Mouse (Mus musculus) lung, adult 2 months (tissue): ENCODE measurements around the gene Olfr220. TPM values are rescaled to one million over a fixed set of nuclear protein-coding genes. Genes with fewer than 3 reads are reported as not detected.

Experiments
- DNase-seq: peaks from one replicate; pipeline ENCODE4 v3.0.0; 2022
- H3K4me1 ChIP-seq: fragments of 200-500 bp; 2 replicates; pipeline ENCODE4 v1.6.1; 2011; ENCODE audit warnings: low read length; ENCODE audit not compliant: control insufficient read depth, insufficient read depth
- H3K4me3 ChIP-seq: fragments of 200-500 bp; replicated peaks from 2 replicates; pipeline ENCODE3; 2011; ENCODE audit warnings: low read depth, mild to moderate bottlenecking, control low read depth, low read length; ENCODE audit errors: extremely low read depth
- CTCF ChIP-seq: fragments of 200-500 bp; IDR thresholded peaks from 2 replicates; pipeline ENCODE4 v1.5.1; 2011; ENCODE audit warnings: mild to moderate bottlenecking, low read length, control low read depth; ENCODE audit not compliant: insufficient read depth
- POLR2A ChIP-seq: fragments of 200-500 bp; IDR thresholded peaks from 2 replicates; pipeline ENCODE4 v1.6.1; 2011; ENCODE audit warnings: low read depth, mild to moderate bottlenecking, control low read depth, low read length, borderline replicate concordance; ENCODE audit errors: extremely low read depth
- WGBS: fragments of 180-500 bp; shearing (Covaris S2); methylation state at CpG from one replicate; pipeline ENCODE4 v1.1.7; 2018; 5-methylcytosine and 5-hydroxymethylcytosine counted together
- polyA plus RNA-seq: library from polyadenylated mRNA; depleted of rRNA; stranded (reverse); fragments of >200 nt; gene quantifications from 2 replicates; pipeline ENCODE4 v1.2.3, GENCODE M21; 2012; rRNA removed

The Olfr220 gene
- not detected in 2 replicates for polyA plus RNA-seq

DNA sequence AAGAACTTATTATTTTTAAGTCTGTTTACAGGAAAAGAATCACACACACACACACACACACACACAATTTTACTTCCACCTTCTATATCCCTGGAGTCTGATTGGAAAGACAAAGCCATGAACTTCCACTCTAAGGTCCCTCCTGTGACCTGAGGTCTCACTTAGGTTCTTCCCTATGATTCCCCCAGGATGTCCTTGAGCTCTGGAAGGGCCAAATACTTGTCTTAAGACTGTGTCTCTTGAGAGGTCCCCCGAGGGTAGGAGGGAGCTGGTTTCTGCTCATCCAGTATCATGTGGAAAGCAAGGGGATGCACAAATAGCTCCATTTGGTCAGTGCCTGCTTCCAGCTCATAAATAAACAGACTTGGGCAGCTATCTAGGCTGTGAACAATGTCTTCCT lies at the start of gene Olfr220:
Gene Olfr220, plus strand, starts transcription at position 301 of the 400 bp plus-strand sequence.
- DNase-seq, result no peak
- no peak for TF ChIP-seq CTCF
- no peak for TF ChIP-seq POLR2A
- 43% methylated on average over 1 of the region's 1 CpGs for WGBS

GRCm38 (mm10) chr1:174422959-174423358 lies 18.9 kb upstream of the Olfr220 start:
- no peaks in the 10 kb centered on the region for H3K4me1 ChIP-seq
- 66% methylated on average over 4 of the region's 4 CpGs for WGBS
- no peak for DNase-seq
- H3K4me3 ChIP-seq, result no peak overlapping the region
- TF ChIP-seq POLR2A (no peak), CTCF (no peak)

More for the DNA sequence above, at the start of gene Olfr220:
- Histone ChIP-seq H3K4me3 (no peak within 1 kb of the TSS), H3K4me1 (no peaks in the 10 kb centered on the region)

DNA sequence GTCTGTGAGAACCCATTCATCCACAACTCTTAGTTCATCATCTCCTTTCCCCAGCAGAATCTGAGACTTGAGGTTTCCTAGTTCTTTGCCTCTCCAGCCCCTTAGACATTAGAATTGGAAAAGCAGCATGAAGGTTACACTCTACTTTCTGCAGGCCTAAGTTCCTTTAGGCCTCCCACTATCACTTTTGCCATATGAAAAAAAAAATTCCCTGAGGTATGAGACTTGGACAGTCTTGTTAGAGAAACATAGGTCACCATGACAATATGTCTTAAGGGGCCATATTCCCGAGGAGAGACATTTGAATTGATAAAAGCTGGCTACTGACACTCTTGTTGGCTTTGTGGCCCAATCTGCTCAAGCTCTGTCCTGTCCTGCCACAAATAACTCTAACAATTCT lies 18.1 kb upstream of the Olfr220 start, which contains the start of gene Olfr414:
Gene Olfr414, plus strand, starts transcription at position 301 of the 400 bp plus-strand sequence.
- 41% methylated on average over 1 of the region's 1 CpGs for WGBS
- H3K4me3 ChIP-seq, result no peak within 1 kb of the TSS
- no peaks in the 10 kb centered on the region for H3K4me1 ChIP-seq
- TF ChIP-seq CTCF, result no peak
- no peak for TF ChIP-seq POLR2A
- no peak for DNase-seq

DNA sequence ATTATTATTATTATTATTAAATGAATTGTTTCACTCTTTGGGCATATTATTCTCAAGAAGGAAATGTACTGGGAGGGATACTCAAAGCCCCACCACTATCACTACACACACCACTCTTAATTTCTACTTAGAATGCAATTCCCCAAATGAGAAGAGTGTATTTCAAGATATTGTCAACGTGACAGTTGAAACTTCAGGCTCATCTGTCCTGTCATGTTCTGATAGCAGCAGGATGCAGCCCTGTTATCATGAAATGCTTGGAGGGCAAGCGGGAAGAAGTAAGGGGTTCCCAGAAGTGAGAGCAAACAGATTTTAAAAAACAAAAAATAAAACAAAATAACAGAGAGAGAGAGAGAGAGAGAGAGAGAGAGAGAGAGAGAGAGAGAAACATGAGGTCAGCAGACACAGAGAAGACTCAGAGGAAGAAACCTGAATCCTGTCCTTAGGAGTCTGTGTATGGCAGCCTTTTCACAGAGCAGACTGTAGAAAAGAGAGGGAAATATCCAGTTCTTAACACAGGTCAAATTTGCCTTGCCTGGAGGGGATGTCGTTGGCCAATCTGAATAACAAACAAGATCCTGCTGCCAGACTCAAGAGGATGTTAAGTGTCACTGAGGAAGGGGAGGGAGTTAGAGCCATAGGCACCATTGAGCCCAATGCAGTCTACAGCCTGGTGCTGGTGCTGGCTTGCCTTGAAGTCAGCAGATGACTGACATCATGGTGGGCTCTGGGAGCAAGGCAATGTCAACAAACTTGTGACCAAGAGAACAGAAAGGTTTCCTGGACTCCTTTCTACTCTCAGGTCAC lies 15.5 kb upstream of the Olfr220 start:
- H3K4me1 ChIP-seq, result no peaks in the 10 kb centered on the region
- 44% methylated on average over 3 of the region's 3 CpGs for WGBS
- H3K4me3 ChIP-seq, result no peak overlapping the region
- TF ChIP-seq CTCF, result no peak
- DNase-seq, result no peak

DNA sequence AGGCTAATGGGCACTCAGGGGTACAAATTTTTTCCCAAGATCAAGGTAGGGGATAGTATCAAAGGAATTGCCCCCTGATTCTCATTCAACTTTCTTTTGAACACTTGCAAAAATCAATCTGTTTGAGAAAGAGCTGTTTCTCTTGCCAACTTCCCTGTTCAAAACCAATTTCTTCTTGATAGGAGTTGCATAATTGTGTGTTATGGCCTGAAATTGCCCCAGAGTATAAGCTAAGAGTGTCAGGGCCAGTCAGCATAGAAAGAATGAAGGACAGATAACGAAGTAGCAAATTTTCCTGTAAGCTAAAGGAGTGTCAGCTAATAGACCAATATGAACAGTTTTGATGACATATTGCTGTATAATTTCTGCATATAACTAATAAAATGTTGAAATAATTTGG lies 14.5 kb upstream of the Olfr220 start:
- 72% methylated on average over 1 of the region's 1 CpGs for WGBS
- H3K4me3 ChIP-seq, result no peak overlapping the region
- no peak for DNase-seq
- TF ChIP-seq POLR2A (no peak), CTCF (no peak)
- H3K4me1 ChIP-seq, result no peaks in the 10 kb centered on the region

GRCm38 (mm10) chr1:174428407-174428806 lies 13.5 kb upstream of the Olfr220 start:
- DNase-seq, result no peak
- no peaks in the 10 kb centered on the region for H3K4me1 ChIP-seq
- TF ChIP-seq POLR2A (no peak), CTCF (no peak)
- H3K4me3 ChIP-seq, result no peak overlapping the region
- WGBS, result 84% methylated on average over 2 of the region's 2 CpGs

- no peak for DNase-seq
- WGBS, result 32% methylated on average over 1 of the region's 1 CpGs
- Histone ChIP-seq H3K4me3 (no peak overlapping the region), H3K4me1 (no peaks in the 10 kb centered on the region)
- TF ChIP-seq CTCF (no peak), POLR2A (no peak)
Measured at GRCm38 (mm10) chr1:174434121-174434520, 7.8 kb upstream of the Olfr220 start.

- no peak for DNase-seq
- Histone ChIP-seq H3K4me1 (no peaks in the 10 kb centered on the region), H3K4me3 (no peak overlapping the region)
- 76% methylated on average over 2 of the region's 2 CpGs for WGBS
- TF ChIP-seq CTCF (no peak), POLR2A (no peak)
Measured at GRCm38 (mm10) chr1:174455100-174455499, 13.2 kb downstream of the Olfr220 start.

DNA sequence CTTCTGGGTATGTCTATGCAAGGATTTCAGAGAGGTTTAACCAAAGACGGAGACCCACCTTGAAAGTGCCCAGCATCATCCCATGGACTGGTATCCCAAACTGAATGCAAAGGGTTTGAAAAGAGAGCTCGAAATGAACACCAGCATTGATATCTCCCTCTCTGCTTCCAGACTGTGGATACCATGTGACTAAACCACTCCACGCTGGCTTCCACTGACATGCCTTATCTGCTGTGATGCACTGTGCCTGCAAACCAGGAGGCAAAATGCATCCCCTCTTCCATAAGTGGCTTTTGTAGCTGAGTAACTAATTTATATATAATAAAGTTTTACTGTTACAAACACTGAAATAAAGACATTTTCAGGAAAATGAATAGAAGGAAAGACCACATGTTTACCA lies 23.5 kb downstream of the Olfr220 start:
- no peak for DNase-seq
- WGBS, result 77% methylated on average over 3 of the region's 3 CpGs
- no peaks in the 10 kb centered on the region for H3K4me1 ChIP-seq
- no peak overlapping the region for H3K4me3 ChIP-seq
- TF ChIP-seq CTCF, result no peak
- TF ChIP-seq POLR2A, result no peak

GRCm38 (mm10) chr1:174466240-174466639 lies 24.4 kb downstream of the Olfr220 start:
- no peak for TF ChIP-seq CTCF
- no peak for TF ChIP-seq POLR2A
- WGBS, result 36% methylated on average over 2 of the region's 2 CpGs
- DNase-seq, result no peak

More at GRCm38 (mm10) chr1:174466240-174466639, 24.4 kb downstream of the Olfr220 start:
- H3K4me1 ChIP-seq, result no peaks in the 10 kb centered on the region
- no peak overlapping the region for H3K4me3 ChIP-seq
